Mouse (Mus musculus) erythroblast, adult 5-6 weeks (primary cell): ENCODE data around the gene Pik3r2. TPM values are rescaled to one million over a fixed set of nuclear protein-coding genes. Genes with fewer than 3 reads are reported as not detected.

Source experiments
- ATAC-seq: replicated peaks from 2 replicates; pipeline ENCODE4 v1.8.0; 2016; ENCODE audit warnings: moderate number of reproducible peaks, mild to moderate bottlenecking, moderate TSS enrichment, inconsistent platforms; ENCODE audit not compliant: poor library complexity, low FRiP score, severe bottlenecking
- total RNA-seq, 2 experiments: library from RNA; stranded (forward) in 1 of 2; stranded (reverse) in 1 of 2; fragments of 150-400 nt in 1 of 2; fragments of 200-764, 138-1000 nt in 1 of 2; gene quantifications; 2 replicates each; pipeline versions ENCODE4 v1.2.3 to v1.2.4; 2015 to 2017; ENCODE audit warnings: low replicate concordance in 2 of 2

Gene Pik3r2
- total RNA-seq, 2 experiments from 2014 or later: 4.8 to 6.3 TPM

DNA sequence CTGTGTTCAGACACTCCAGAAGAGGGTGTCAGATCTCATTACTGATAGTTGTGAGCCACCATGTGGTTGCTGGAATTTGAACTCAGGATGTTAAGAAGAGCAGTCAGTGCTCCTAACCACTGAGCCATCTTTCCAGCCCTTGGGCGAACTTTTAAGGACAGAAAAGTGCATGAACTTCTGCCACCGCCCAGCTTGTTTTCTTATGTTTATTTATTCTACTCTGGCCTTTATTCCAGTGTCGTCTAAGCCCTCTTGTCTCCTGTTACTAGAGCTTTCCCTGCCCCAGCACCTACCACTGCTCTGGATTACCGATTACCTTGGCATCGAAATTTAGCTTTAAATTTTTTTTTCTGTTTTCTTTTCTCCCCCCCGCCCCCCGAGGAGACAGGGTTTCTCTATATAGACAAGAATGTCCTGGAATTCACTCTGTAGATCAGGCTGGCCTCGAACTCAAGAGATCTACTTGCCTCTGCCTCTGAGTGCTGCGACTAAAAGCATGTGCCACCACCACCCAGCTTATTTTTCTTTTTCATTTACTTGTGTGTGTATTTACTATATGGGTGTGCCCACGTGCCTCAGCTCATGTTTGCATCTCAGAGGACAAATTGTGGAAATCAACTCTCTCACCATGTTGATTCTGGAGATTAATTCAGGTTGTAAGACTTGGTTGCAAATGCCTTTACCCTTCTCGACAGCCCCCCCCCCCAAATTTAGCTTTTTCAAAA is 26.4 kb upstream of the Pik3r2 start:
- ATAC-seq: no peak

DNA sequence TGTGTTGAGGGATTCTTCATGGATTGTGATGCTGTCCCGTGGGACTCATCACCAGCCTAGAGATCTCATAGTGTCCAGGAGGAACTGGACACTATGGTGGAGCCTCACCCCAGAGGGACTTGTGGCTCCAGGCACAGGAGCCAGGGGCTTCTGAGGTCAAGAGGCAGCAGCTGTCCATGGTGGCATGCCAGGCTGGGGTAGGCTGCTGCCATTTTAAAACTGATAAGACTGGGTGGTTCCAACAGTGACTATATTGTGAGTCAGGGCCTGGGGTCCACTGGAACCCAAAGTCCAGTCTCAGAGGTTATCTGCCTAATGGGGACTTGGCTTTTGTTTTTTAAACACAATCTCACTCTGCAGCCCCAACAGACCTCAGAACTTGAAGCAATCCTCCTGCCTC is 25.3 kb upstream of the Pik3r2 start:
- ATAC-seq: no peak

DNA sequence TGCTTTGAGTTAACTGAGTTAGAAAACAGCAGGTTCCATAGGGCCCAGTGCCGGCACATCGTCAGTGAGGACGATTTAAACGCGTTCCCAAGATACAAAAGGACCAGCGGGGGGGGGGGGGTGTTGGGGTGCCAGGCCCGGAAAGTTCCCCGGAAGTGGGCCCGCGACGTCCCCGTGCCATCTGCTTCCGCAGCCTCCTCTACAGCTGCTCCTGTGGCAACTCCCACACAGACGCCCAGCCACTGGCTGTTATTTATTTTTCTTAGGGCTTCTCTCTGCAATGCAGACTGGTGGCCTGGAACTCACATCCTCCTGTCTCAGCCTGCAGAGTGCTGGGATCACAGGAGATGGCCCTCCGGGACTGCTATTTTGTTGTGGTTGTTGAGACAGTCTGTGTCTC is 24.6 kb upstream of the Pik3r2 start:
- ATAC-seq: no peak

DNA sequence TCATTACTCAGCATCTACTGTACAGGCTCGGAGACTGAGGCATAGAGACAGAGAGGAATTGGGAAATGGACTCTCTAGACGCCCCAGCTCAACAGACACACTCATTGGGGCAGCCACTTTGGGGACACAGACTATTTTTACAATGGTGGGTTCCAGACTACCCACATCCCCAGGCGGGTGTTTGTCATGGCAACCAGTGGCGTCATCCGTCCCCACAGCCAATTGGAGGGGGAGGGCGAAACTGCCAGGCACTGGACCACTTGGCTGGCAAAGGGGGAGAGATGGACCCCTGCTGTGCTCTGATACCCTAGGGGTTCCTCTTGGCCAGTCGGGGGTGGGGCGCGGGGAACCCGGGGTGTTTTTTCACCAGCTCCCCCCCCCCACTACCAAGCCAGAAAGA is 24.1 kb upstream of the Pik3r2 start:
- ATAC-seq: no peak

DNA sequence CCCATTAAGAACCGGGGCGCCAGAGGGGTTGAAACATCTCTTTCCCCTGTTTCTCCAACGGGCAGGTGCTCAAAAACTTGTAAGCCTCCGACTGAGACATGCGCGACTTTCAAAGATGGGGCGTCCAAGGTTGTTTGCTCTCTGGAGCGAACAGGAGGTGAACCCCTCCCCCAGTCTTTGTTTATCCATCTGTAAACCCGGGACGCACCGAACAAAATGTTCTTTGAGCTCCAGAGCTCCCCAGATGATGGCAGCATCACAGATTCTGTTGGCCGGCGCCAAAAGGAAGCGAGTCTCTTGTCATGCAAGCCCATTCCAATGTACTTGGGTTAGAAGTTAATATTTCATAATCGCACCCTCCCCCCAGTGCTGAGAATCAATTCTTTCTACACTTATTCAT is 21.8 kb upstream of the Pik3r2 start:
- ATAC-seq: no peak

DNA sequence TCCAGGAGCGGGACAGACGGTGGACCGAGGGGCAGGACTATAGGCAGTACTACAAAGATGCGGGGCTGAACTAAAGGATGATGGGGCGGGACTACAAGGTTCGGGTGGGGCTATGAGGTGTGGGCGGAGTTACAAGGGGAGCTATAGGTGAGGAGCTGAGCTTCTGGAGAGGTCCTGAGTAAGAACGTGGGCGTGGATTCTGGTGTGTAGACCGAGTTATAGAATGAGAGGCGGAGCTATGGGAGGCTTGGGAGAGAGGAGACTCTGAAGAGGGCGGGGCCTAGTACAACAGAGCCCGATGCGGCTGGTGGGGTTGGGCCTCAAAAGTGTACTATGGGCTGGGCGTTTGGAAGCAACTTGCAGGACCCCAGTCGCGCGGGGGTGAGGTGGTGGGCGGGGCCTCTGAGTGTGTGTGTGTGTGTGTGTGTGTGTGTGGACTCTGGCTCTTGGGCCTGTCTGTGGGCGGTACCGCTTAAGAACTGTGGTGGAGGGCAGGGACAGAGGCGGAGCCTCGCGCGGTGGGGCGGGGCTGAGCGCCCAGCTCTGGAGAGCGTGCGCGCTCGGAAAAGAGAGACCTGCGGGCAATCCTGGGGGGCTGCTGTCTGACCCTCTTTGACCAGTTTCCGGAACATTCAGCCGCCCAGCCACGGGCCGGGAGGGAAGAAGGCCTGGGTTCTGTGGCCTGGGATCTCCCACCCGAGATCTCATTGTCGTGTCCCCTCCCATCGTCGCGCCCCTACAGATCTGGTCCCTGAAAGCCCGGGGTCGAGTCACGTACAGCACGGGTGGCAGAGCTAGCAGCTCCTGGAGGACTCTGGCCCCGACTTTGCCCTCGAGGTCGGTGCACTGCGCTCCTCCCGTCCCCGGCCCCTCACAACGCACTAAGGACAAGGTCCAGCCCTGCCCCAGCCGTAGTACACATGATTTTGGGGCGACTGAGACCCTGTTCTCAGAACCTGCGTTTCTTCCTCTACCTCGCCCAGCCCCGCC is 20.9 kb upstream of the Pik3r2 start:
- peak; percentile 72 for ATAC-seq

DNA sequence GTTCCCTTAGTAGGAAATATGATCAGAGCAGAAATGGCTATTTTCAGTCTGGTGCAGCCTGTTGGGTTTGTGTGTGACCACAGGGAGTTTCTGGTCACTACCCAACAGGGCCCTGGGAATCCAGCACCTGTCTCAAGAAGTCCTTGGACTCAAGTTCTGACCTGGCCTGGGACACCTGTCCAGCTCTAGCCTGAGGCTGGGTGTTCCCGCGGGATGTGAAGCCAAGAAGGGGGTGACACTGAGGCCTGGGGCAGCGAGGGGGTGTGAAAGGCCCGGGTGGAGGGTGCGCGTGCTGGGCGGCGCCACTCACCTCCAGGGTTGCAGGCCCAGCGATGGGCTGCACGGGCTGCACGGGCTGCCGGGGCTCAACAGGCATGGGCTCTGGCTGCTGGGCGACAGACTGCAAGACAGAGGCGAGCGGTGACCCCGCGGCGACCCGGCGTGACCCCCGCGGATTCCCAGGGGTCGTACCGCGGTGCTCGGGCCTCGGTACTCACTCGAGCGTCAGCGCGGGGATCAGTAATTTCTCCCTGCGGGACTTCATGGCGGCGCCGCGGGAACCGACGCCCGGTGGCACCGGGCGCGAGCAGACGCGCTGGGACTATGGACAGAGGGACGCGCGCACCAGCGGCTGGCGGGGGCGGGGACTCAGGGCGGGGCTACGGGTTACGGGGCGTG is 20.0 kb upstream of the Pik3r2 start:
- no peak for ATAC-seq

DNA sequence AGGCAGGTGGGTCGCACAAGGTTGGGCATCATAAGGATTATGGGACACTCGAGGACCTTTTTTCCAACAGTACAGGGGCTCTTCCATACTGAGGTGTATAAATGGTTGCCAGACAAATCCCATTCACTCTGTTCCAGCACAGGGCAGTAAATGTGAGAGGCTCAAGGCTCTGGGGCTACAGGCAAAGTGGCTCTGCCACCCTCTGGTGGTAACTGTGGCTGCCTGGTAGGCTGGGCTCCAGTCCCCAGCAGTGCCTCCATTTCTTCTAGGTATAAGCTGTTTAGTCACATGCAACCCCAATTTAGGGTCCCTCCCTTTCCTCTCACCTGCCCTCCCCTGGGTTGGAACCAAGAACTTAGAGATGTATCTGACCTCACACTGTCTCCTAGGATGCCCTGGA is 18.9 kb upstream of the Pik3r2 start:
- no peak for ATAC-seq

DNA sequence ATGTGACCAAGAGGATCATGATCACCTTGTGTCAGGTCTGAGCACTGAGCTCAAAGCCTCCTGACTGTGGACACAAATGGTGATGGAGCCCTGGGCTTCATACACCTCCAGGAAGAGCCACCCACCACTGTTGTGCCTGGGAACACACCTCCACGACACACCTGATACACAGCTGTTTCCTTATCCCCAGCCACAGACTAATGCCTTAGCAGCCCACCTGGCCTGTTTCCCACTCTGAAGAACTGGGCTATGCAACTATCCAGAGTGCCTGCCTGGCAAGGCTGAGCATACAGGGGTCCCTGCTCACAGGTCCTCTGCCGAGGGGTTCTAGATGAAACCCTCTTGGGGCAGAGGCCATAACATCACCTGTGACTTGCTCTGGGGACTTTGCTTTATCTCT is 17.7 kb upstream of the Pik3r2 start:
- no peak for ATAC-seq

DNA sequence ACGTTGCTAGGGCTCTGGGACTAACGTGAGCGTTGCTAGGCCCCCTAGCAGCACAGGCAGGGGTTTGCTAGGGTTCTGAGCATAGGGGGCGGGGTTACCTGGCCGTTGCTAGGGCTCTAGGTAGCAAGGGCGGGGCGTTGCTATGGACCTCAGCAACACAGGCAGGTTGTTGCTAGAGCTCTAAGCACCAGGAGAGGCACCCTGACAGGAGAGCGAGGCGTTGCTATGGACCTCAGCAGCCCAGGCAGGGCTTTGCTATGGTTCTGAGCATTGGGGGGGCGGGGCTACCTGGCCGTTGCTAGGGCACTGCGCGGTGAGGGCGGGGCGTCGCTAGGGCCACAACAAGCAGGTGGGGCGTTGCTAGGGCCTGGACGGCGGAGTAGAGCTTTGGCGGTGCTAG is 16.2 kb upstream of the Pik3r2 start:
- ATAC-seq: peak; percentile 6; the same call in 1 of the 2 replicates

DNA sequence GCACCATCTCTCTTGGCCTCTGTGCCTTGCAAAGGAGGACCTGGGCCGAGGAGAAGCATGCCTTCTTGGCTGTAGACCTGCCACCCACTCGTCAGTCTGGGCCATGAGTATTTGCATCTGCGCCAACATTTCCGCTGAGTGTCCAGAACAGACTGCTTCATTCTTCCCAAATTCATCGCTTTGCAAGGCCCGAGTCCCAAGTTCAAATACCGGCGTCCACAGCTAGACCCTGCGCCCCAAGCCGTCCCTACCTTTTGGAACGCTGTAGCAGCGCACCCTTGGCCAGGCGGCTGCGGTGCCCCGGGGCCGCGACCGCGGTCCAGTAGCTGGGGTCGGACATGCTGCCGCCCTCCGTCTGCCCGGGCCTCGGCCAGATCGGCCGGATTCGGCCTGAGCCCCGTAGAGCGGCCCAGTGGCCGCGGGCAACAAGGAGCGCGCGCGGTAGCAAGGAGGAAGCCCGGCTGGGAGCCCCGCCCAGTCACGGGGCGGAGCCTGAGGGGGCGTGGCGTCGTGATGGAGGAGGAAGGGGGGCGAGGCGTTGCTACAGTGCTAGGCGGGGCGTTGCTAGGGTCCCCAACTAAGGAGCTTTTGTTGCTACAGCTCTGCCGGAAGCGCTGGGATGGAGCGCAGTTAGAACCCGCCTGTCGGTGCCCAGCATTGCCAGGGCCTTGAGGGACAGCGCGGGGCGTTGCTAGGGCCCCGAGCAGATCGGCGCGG is 15.6 kb upstream of the Pik3r2 start:
- ATAC-seq: peak; percentile 50

DNA sequence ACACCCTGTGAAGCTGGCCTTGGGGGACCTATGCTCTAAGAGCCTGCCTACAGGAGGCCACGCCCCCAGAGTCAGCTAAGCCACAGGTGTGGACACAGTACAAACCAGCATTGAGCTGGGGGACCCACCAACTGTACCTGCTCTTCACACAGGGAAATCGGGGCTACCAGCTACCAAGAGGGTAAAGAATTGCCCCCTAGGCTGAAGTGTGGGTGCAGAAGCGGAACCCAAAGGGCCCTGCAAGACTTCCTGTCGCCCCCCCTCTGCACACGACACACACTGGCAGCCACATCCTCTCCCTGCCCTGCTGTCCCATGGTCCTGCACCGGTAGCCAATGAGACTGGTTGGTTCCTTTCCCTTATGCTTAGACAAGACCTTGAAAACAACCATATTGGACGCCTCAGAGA is 14.8 kb upstream of the Pik3r2 start:
- ATAC-seq: 0 out of 2 replicates have a peak, but pooled peaks have one; percentile 18

DNA sequence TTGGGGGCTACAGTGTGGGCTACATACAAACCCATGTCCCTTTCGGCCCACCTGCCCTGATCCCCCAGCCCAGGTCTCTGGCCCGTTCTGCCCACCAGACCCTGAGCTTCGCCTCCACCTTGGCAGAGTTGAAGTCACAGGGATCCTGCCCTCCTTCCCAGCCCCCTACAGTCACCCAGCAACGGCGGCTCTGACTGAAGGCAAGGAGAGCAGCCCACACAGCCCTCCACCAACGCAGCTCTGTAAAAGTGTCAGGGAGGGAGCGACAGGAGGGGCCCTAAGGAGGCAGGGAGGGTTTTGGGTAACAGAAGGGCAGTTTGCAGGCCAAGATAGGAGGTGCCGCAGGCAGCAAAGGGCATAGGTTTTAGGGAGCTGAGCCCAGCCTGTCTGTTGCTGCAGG is 14.3 kb upstream of the Pik3r2 start:
- no peak for ATAC-seq

DNA sequence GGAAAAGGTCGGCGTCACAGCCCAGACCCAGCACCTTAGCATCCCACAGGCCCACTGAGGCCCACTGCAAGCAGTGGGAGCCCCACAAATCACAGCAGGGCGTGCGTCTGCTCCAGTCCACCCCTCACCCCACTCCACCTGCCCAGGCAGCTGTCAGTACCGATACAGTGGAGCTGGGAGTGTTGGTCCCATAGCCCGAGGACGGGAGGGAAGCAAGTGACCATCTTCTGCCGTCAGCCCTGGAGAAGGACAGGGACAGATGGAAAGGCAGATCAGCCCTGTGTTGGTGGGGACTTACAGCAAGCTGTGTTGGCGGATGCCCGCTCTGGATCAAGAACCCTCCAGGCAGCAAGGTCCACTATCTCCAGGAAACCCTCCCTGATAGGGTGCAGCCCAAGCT is 12.5 kb upstream of the Pik3r2 start:
- ATAC-seq: no peak

DNA sequence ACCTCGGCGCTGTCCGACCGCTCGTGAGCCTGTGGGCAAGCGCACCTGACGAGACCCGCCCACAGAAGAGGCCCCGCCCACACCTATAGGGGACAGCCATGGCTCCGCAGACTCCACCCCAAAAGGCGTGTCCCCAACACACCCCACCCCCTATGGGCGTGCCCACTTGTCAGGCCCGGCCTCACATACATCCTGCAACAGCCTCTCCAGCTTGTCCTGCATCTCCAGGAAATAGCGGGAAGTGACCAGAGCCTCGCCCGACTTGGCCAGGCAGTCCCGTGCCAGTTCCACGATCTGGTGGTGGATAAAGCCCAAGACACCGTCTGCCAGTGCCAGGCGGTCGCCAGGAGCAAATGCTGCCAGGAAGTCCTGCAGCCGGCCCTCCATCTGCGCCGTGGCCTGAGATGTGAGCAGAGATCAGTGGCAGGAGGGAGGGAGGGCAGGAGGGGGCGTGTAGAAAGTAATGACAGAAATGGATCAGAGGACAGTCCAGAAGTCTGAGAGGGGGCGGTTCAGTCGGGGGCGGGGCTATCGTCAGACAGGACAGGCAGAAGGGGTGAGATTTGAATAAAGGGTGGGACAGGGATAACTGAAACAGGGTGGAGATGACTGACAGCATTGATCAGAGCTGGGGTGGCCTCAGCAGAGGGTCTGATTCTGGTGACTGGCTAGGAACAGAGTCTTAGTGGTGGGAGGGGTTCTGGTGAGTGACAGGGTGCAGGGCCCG is 11.6 kb upstream of the Pik3r2 start:
- no peak for ATAC-seq

DNA sequence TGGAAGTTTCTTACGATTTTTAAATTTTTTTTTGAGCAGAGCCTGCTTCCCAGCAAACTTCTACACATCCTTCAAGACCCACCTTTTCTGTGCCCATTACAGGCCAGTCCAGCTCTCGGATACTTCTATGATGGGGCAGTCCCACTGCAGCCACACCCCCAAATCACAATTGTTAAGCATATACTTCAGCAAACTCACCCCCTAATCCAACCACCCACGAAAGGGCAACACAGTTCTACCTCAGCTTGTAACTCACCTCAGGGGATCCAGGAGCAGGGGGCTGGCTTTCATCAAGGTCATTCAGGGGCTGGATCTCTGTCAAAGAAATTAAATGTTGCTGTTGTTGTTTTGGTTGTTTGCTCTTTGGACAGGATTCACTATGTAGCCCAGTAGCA is 10.5 kb upstream of the Pik3r2 start:
- ATAC-seq: no peak

DNA sequence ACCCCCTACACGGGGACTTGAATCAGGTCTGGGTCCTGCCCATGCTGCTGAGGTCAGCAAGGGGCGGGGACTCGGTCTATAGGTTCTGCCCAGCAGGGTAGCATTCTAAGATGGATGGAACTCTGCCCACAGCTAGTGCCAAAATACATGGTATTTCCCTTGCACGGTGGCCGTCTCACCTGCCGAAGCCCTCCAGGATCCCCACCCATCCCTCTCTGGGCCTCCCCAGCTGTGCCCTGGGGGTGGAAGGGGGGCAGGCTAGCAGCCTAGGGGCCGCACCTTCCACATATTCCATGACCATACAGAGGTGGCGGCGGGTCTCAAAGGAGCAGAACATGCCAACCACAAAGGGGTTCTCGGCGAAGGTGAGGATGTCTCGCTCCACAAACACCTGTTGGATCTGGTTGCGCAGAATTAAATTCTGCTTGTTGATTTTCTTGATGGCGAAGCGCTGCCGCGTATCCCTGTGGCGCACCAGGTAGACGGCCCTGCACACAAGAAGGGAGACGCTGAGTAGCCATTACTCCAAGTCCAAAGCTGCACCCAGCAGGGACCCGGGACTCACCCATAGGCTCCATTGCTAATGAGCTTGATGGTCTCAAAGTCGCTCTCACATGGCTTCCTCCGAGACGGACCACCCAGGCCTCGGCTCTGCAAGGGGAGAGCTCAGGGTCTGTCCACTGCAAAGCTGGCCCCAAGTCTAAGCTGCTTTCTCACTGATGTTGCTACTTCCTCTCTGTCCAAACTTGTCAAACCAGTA is 10.0 kb upstream of the Pik3r2 start:
- ATAC-seq: no peak

DNA sequence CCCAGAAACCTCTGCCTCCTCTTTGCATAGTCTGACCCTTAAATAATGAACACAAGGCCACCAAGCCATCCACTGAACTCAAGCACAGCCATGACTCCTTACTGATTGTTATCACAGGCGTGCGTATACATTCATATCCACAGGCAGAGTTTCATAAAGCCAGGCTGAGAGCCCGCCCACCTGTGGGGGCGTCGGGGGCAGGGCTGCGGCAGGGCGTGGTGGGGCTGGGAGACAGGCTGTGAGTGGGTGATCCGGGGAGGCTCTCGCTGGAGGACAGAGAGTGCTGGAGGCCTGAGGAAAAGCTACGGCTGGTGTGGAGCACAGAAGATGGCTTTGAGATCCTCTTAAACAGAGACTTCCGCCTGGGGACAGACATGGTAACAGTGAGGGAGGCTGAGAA is 3.6 kb upstream of the Pik3r2 start:
- no peak for ATAC-seq
